Mouse (Mus musculus) limb, embryonic 10.5 days (tissue): ENCODE data around the gene Mars2. TPM values are rescaled to one million over a fixed set of nuclear protein-coding genes. Genes with fewer than 3 reads are reported as not detected.
A peak's percentile ranks its signal among the peaks of the same experiment; 100 is the strongest.

ENCODE experiments used
- DNase-seq: peaks from one replicate; pipeline ENCODE4 v3.0.0-alpha.2; 2017; ENCODE audit warnings: low spot score
- H3K27ac ChIP-seq: fragments of 300-500 bp; sonication (generic); 2 replicates; pipeline ENCODE4 v1.5.1; 2016; ENCODE audit warnings: mild to moderate bottlenecking
- H3K27me3 ChIP-seq: fragments of 300-500 bp; sonication (generic); 2 replicates; pipeline ENCODE4 v1.6.1; 2016; ENCODE audit warnings: low read depth, mild to moderate bottlenecking; ENCODE audit not compliant: poor library complexity, severe bottlenecking
- H3K36me3 ChIP-seq: fragments of 300-500 bp; sonication (generic); 2 replicates; pipeline ENCODE4 v1.6.1; 2016; ENCODE audit warnings: mild to moderate bottlenecking, moderate library complexity
- H3K4me1 ChIP-seq: fragments of 300-500 bp; sonication (generic); 2 replicates; pipeline ENCODE4 v1.6.1; 2016
- H3K4me3 ChIP-seq: fragments of 300-500 bp; sonication (generic); 2 replicates; pipeline ENCODE4 v1.5.1; 2016; ENCODE audit warnings: mild to moderate bottlenecking, moderate library complexity
- H3K9me3 ChIP-seq: fragments of 300-500 bp; sonication (generic); replicated peaks from 2 replicates; pipeline ENCODE4 v1.6.1; 2016; ENCODE audit warnings: mild to moderate bottlenecking
- WGBS: fragments of 180-500 bp; shearing (Covaris S2); methylation state at CpG from one replicate; pipeline ENCODE4 v1.1.7; 2016; 5-methylcytosine and 5-hydroxymethylcytosine counted together
- polyA plus RNA-seq: library from polyadenylated mRNA; unstranded; fragments of >200 nt; fragmentation: Nextera tagmentation; extraction: Ambion mirVana; gene quantifications from 2 replicates; pipeline ENCODE4 v1.2.1, GENCODE M21; 2016

The Mars2 gene
- polyA plus RNA-seq = 2.5 and 2.8 TPM in 2 replicates

GRCm38 (mm10) chr1:55236890-55237642, at the start of gene Mars2:
Mars2 (plus strand) TSS chr1:55237177.
- peak; percentile 96 for DNase-seq
- peak within 1 kb of the TSS; percentile 83 for H3K27ac ChIP-seq
- H3K9me3 ChIP-seq = no peaks in the 10 kb centered on the region
- peaks cover 36% of the 10 kb centered on the region for H3K4me1 ChIP-seq
- H3K4me3 ChIP-seq = peak within 1 kb of the TSS; percentile 90
- no peaks in the 10 kb centered on the region for H3K27me3 ChIP-seq
- H3K36me3 ChIP-seq = 0 out of 2 replicates have a peak, but pooled peaks cover 5% of the 10 kb centered on the region
- WGBS = under 1% methylated on average over 82 of the region's 82 CpGs

GRCm38 (mm10) chr1:55192015-55192414, 45.0 kb upstream of the Mars2 start:
- Histone ChIP-seq H3K4me1 (peaks cover 51% of the 10 kb centered on the region), H3K36me3 (peaks cover 34% of the 10 kb centered on the region), H3K27me3 (no peaks in the 10 kb centered on the region), H3K4me3 (no peak overlapping the region), H3K27ac (peak overlapping the region; percentile 83), H3K9me3 (no peaks in the 10 kb centered on the region)
- DNase-seq = no peak
- 32% methylated on average over 8 of the region's 8 CpGs for WGBS

GRCm38 (mm10) chr1:55192824-55193223, 44.2 kb upstream of the Mars2 start:
- H3K4me1 ChIP-seq = peaks cover 51% of the 10 kb centered on the region
- peaks cover 34% of the 10 kb centered on the region for H3K36me3 ChIP-seq
- no peak overlapping the region for H3K4me3 ChIP-seq
- H3K27me3 ChIP-seq = no peaks in the 10 kb centered on the region
- 49% methylated on average over 3 of the region's 3 CpGs for WGBS
- H3K9me3 ChIP-seq = no peaks in the 10 kb centered on the region
- DNase-seq = peak; percentile 61
- H3K27ac ChIP-seq = peak overlapping the region; percentile 83

GRCm38 (mm10) chr1:55193316-55193715, 43.7 kb upstream of the Mars2 start:
- Histone ChIP-seq H3K4me1 (peaks cover 51% of the 10 kb centered on the region), H3K9me3 (no peaks in the 10 kb centered on the region), H3K36me3 (peaks cover 34% of the 10 kb centered on the region), H3K27me3 (no peaks in the 10 kb centered on the region), H3K4me3 (no peak overlapping the region), H3K27ac (peak overlapping the region; percentile 83)
- 31% methylated on average over 2 of the region's 2 CpGs for WGBS
- DNase-seq = peak; percentile 74

GRCm38 (mm10) chr1:55194064-55194915, 42.7 kb upstream of the Mars2 start:
- no peak for DNase-seq
- Histone ChIP-seq H3K4me1 (peaks cover 57% of the 10 kb centered on the region), H3K4me3 (no peak overlapping the region), H3K27me3 (no peaks in the 10 kb centered on the region), H3K36me3 (peaks cover 32% of the 10 kb centered on the region), H3K9me3 (no peaks in the 10 kb centered on the region), H3K27ac (peak overlapping the region; percentile 59)
- 49% methylated on average over 19 of the region's 19 CpGs for WGBS

- Histone ChIP-seq H3K36me3 (peaks cover 27% of the 10 kb centered on the region), H3K4me3 (no peak overlapping the region), H3K4me1 (peaks cover 58% of the 10 kb centered on the region), H3K9me3 (no peaks in the 10 kb centered on the region), H3K27me3 (no peaks in the 10 kb centered on the region), H3K27ac (peak overlapping the region; percentile 50)
- DNase-seq = no peak
- 75% methylated on average over 4 of the region's 4 CpGs for WGBS
Observed at GRCm38 (mm10) chr1:55195021-55195420, 42.0 kb upstream of the Mars2 start.

- Histone ChIP-seq H3K27ac (no peak overlapping the region), H3K4me3 (no peak overlapping the region), H3K36me3 (peaks cover 17% of the 10 kb centered on the region), H3K4me1 (peaks cover 58% of the 10 kb centered on the region), H3K9me3 (no peaks in the 10 kb centered on the region), H3K27me3 (no peaks in the 10 kb centered on the region)
- no peak for DNase-seq
- WGBS = 63% methylated on average over 6 of the region's 6 CpGs
Observed at GRCm38 (mm10) chr1:55196327-55197003, 40.5 kb upstream of the Mars2 start.

- Histone ChIP-seq H3K4me1 (peaks cover 39% of the 10 kb centered on the region), H3K9me3 (no peaks in the 10 kb centered on the region), H3K36me3 (peaks cover 37% of the 10 kb centered on the region), H3K27ac (no peak overlapping the region), H3K4me3 (no peak overlapping the region), H3K27me3 (no peaks in the 10 kb centered on the region)
- 39% methylated on average over 3 of the region's 3 CpGs for WGBS
- no peak for DNase-seq
Observed at GRCm38 (mm10) chr1:55198719-55199118, 38.3 kb upstream of the Mars2 start.

- peaks cover 40% of the 10 kb centered on the region for H3K36me3 ChIP-seq
- H3K4me3 ChIP-seq = no peak overlapping the region
- WGBS = 83% methylated on average over 18 of the region's 18 CpGs
- no peaks in the 10 kb centered on the region for H3K27me3 ChIP-seq
- no peak overlapping the region for H3K27ac ChIP-seq
- no peak for DNase-seq
- H3K9me3 ChIP-seq = no peaks in the 10 kb centered on the region
- peaks cover 17% of the 10 kb centered on the region for H3K4me1 ChIP-seq
Observed at GRCm38 (mm10) chr1:55201850-55202752, 34.9 kb upstream of the Mars2 start.

- WGBS = 66% methylated on average over 5 of the region's 5 CpGs
- Histone ChIP-seq H3K4me3 (no peak overlapping the region), H3K27ac (no peak overlapping the region)
Observed at GRCm38 (mm10) chr1:55205808-55206327, 31.1 kb upstream of the Mars2 start.

GRCm38 (mm10) chr1:55207561-55207960, 29.4 kb upstream of the Mars2 start:
- Histone ChIP-seq H3K9me3 (no peaks in the 10 kb centered on the region), H3K27ac (no peak overlapping the region), H3K4me3 (no peak overlapping the region), H3K36me3 (peaks cover 23% of the 10 kb centered on the region), H3K4me1 (peaks cover 37% of the 10 kb centered on the region), H3K27me3 (no peaks in the 10 kb centered on the region)
- no peak for DNase-seq
- 92% methylated on average over 6 of the region's 6 CpGs for WGBS

More at GRCm38 (mm10) chr1:55205808-55206327, 31.1 kb upstream of the Mars2 start:
- no peaks in the 10 kb centered on the region for H3K9me3 ChIP-seq
- H3K27me3 ChIP-seq = no peaks in the 10 kb centered on the region
- peaks cover 37% of the 10 kb centered on the region for H3K36me3 ChIP-seq
- no peak for DNase-seq
- peaks cover 30% of the 10 kb centered on the region for H3K4me1 ChIP-seq
